ENCODE assay signal across 8 mouse cellular contexts in the genomic region with DNA sequence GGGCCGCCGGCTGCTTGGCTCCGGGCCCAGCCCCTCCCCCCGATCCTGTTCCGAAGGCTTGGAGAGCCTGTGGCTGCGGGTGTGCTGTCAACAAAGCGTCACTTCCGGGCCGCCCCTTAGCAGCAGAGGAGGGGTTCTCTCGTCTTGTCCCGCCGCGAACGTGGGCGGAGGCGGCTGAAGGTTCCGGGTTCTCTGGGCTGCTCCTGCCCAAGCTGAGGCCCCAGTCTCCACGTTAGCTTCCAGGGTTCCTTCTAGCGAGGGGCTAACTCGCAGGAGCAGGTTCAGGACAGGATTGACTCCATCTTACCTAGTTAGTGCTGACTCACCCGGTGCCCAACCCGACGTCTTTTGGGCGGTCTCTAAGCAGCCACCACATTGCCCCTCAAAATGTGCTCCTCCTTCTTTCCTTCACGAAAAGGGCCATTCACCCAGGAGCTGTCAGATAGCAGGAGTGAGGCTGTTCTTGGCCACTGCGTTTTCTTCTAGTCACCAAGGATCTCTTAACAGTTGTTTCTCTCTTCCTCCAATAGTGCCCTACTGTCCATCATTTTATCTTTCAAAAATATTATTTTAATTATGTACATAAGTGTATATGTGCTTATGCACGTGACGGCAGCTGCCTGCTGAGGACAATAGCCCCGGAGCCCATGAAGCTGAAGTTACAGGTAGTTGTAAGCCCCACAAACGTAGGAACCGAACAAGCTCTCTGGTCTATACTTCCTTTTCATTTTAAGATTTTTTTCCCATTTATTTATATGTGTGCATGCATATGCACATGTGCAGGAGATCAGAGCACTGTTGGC. TPM values are rescaled to one million over a fixed set of nuclear protein-coding genes. Genes with fewer than 3 reads are reported as not detected.
DNase-seq lines count a peak whose midpoint lies in the region; ATAC-seq lines count a peak whose summit lies in the region.

A gene (minus strand): TSS at position 114 of the 803 bp plus-strand sequence.

- H3K9me3 ChIP-seq in intestine, embryonic 14.5 days (ENCODE audit: control insufficient read depth, low read length), result no peaks in the 10 kb centered on the region

- no peaks in the 10 kb centered on the region for H3K27me3 ChIP-seq in intestine, embryonic 14.5 days (replicated peaks; ENCODE audit: control insufficient read depth, insufficient read depth, low read length)

- DNase-seq in adrenal gland, adult (ENCODE audit: inconsistent age in 2 of 2, low spot score in 1 of 2), result peak; percentile 97 to 98
- peak; percentile 94 for DNase-seq in embryo, embryonic 10.5 days (ENCODE audit: low spot score)
- peak; percentile 97 for DNase-seq in gastrocnemius, postnatal 25 days
- peak; percentile 95 for DNase-seq in intestine, embryonic 14.5 days (ENCODE audit: low spot score)
- DNase-seq in left cerebral cortex, postnatal 14 days (ENCODE audit: low spot score in 2 of 2), result peak; percentile 94 to 95
- peak; percentile 90 for DNase-seq in mesoderm, embryonic 11.5 days (ENCODE audit: low read depth, low spot score)
- peak; percentile 92 to 94 for DNase-seq in right cerebral cortex, postnatal 36 days (ENCODE audit: low spot score in 2 of 2)
- peak; percentile 94 for DNase-seq in yolk sac, embryonic 10.5 days (ENCODE audit: low spot score)

- peaks cover 3% of the 10 kb centered on the region; the same call in 1 of the 2 replicates for H3K36me3 ChIP-seq in intestine, embryonic 14.5 days (ENCODE audit: control insufficient read depth, insufficient read depth, low read length)

- peaks cover 16% of the 10 kb centered on the region for H3K4me1 ChIP-seq in intestine, embryonic 14.5 days (replicated peaks; ENCODE audit: control insufficient read depth, insufficient read depth, low read length)

- H3K9ac ChIP-seq in intestine, embryonic 14.5 days (ENCODE audit: low read length), result peak within 1 kb of the TSS; percentile 89

- peak within 1 kb of the TSS; percentile 81 for H3K27ac ChIP-seq in intestine, embryonic 14.5 days (ENCODE audit: low read depth)

- intact Hi-C loops in left cerebral cortex, postnatal 14 days (cut with DNase I), result loop anchor here (5.0 kb wide), 2 partner anchors 38 to 48 kb away; a partner anchor contains a TSS

- ATAC-seq in intestine, embryonic 14.5 days (replicated peaks; ENCODE audit: low FRiP score, low TSS enrichment, low read depth), result peak; percentile 97

- H3K4me3 ChIP-seq in intestine, embryonic 14.5 days (ENCODE audit: low read depth, low read length), result peak within 1 kb of the TSS; percentile 96

- 10% methylated on average over 31 of the region's 31 CpGs for WGBS in intestine, embryonic 14.5 days

- H3K4me2 ChIP-seq in intestine, embryonic 14.5 days (ENCODE audit: low read length), result peak within 1 kb of the TSS; percentile 79

RNA-seq across cellular contexts. Expression of the gene that starts here (rescaled TPM):
- 10 to 100 TPM; 20.1 to 20.3 TPM for total RNA-seq in gastrocnemius, postnatal 25 days (2021)
- 9.1 and 9.5 TPM in 2 replicates for polyA plus RNA-seq in intestine, embryonic 14.5 days (2014; fragmentation: Nextera tagmentation; extraction: Ambion mirVana)
- 100 to 1,000 TPM; 135 to 139 TPM for total RNA-seq in left cerebral cortex, postnatal 14 days (2021)

Comparison
In these comparisons a context has a peak if more than half of its experiments do, and no peak if none do; other contexts are left out.
1. Peak in every context shown above with its lines: DNase-seq, ATAC-seq, H3K4me3 ChIP-seq and H3K27ac ChIP-seq.
2. RNA of the gene that starts here (total RNA-seq): 135 to 139 TPM in left cerebral cortex, postnatal 14 days; 20.1 to 20.3 TPM in gastrocnemius, postnatal 25 days; every median in the first group is over 4 times any median in the second.